Mouse (Mus musculus): ENCODE results near the gene Mon2. TPM values are rescaled to one million over a fixed set of nuclear protein-coding genes. Genes with fewer than 3 reads are reported as not detected.

Mon2 gene
- polyA plus RNA-seq, 1 experiment from 2014 or later: 19.7 TPM

DNA sequence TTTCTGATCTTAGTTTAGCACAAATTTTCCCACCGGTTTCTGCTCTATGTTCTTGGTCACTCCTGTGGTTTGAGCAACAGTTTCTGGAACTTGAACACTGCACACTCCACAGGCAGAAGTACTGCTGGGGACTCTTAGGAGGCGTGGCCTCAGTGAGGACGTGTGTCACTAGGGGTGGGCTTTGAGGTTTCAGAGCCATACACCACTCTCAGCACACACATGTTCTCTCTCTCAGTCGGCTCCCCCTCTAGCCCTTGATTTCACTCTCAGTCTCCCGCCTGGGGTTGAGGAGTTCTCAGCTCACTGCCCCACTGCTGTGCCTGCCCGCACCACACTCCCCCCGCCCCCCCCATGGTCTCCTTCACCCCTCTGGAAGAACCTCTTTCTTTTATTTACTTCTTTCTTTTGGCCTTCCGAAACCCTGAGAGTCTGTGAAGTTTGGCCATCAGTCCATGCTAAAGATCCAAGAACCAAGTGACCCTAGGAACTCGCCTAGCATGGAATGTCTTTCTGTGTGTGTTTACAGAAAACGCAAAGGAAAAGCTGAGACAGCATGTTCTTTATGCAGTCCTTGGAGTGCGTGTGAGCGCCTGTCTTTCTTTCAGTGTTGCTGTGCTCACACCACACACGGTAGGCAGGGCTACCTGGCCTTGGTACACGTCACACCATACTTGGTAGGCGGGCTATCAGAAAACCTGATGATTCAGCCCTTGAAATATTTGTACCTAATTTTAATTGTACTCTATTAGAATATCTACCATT lies 71.6 kb downstream of the Mon2 start:
- Histone ChIP-seq H3K36me3 (peaks cover 68% of the 10 kb centered on the region), H3K9me3 (replicated peaks) (no peaks in the 10 kb centered on the region), H3K27me3 (ENCODE audit: low read depth, poor library complexity, severe bottlenecking) (no peaks in the 10 kb centered on the region), H3K27ac (replicated peaks) (no peak overlapping the region), H3K4me1 (no peaks in the 10 kb centered on the region), H3K4me3 (no peak overlapping the region)
- WGBS: 89% methylated on average over 15 of the region's 15 CpGs
- DNase-seq (ENCODE audit: low spot score): no peak

GRCm38 (mm10) chr10:123001985-123002384 lies 74.3 kb downstream of the Mon2 start:
- no peak overlapping the region for H3K4me3 ChIP-seq
- whole genome bisulfite sequencing: 88% methylated on average over 1 of the region's 1 CpGs
- peaks cover 71% of the 10 kb centered on the region for H3K36me3 ChIP-seq

GRCm38 (mm10) chr10:123001363-123001762 lies 74.9 kb downstream of the Mon2 start:
- H3K4me3 ChIP-seq: no peak overlapping the region
- DNase-seq (ENCODE audit: low spot score): no peak
- H3K36me3 ChIP-seq: peaks cover 71% of the 10 kb centered on the region
- H3K4me1 ChIP-seq: no peaks in the 10 kb centered on the region
- no peaks in the 10 kb centered on the region for H3K9me3 ChIP-seq (replicated peaks)
- WGBS: 90% methylated on average over 3 of the region's 3 CpGs
- H3K27me3 ChIP-seq (ENCODE audit: low read depth, poor library complexity, severe bottlenecking): no peaks in the 10 kb centered on the region
- no peak overlapping the region for H3K27ac ChIP-seq (replicated peaks)

More at GRCm38 (mm10) chr10:123001985-123002384, 74.3 kb downstream of the Mon2 start:
- Histone ChIP-seq H3K27me3 (ENCODE audit: low read depth, poor library complexity, severe bottlenecking) (no peaks in the 10 kb centered on the region), H3K4me1 (no peaks in the 10 kb centered on the region), H3K9me3 (replicated peaks) (no peaks in the 10 kb centered on the region), H3K27ac (replicated peaks) (no peak overlapping the region)
- DNase-seq (ENCODE audit: low spot score): no peak

- H3K4me3 ChIP-seq: no peak overlapping the region
- no peak overlapping the region for H3K27ac ChIP-seq (replicated peaks)
- no peaks in the 10 kb centered on the region for H3K4me1 ChIP-seq
- peaks cover 81% of the 10 kb centered on the region for H3K36me3 ChIP-seq
- no peak for DNase-seq (ENCODE audit: low spot score)
- 91% methylated on average over 6 of the region's 6 CpGs for WGBS
- H3K9me3 ChIP-seq (replicated peaks): 0 out of 2 replicates have a peak, but pooled peaks cover 3% of the 10 kb centered on the region
- no peaks in the 10 kb centered on the region for H3K27me3 ChIP-seq (ENCODE audit: low read depth, poor library complexity, severe bottlenecking)
Observed at GRCm38 (mm10) chr10:122999356-122999755, 76.9 kb downstream of the Mon2 start.

- 0 out of 2 replicates have a peak, but pooled peaks cover 3% of the 10 kb centered on the region for H3K9me3 ChIP-seq (replicated peaks)
- no peak overlapping the region for H3K27ac ChIP-seq (replicated peaks)
- no peaks in the 10 kb centered on the region for H3K4me1 ChIP-seq
- DNase-seq (ENCODE audit: low spot score): no peak
- no peaks in the 10 kb centered on the region for H3K27me3 ChIP-seq (ENCODE audit: low read depth, poor library complexity, severe bottlenecking)
- H3K4me3 ChIP-seq: no peak overlapping the region
- 95% methylated on average over 2 of the region's 2 CpGs for WGBS
- H3K36me3 ChIP-seq: peaks cover 73% of the 10 kb centered on the region
Observed at GRCm38 (mm10) chr10:122997852-122998251, 78.5 kb downstream of the Mon2 start.

DNA sequence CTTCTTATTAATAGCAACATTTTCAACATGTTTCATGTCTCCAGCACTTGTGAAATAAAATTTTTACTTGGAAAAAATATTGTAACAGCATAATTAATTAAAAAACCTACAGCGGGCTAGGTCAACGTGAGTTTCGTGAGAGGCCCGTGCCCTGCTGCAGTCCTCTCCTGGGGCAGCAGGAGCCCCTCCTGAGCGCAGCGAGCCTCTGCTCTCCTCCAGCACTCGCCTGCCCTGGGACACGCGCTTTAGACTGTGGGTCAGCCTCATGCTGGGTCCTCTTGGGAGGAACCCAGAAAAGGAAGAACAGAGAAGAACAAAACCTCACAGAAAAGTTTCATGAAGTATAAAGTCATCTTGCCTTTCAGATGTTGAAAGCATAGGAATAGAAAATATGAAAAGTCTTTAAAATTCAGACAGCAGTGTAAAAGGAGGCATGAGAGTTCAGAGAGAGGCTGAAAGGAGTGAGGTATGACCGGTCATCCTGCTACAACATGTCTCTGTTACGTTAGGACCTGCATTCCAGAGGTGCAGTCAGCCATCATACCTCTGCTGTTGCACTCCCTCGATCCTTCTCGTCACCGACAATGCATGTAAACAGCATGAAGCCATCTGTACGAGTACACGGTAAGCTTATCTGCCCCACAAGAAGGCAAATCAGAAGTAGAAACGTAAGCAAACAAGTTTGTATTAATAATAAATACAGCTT lies 81.8 kb downstream of the Mon2 start:
- Histone ChIP-seq H3K4me1 (no peaks in the 10 kb centered on the region), H3K27ac (replicated peaks) (no peak overlapping the region), H3K27me3 (ENCODE audit: low read depth, poor library complexity, severe bottlenecking) (no peaks in the 10 kb centered on the region), H3K9me3 (replicated peaks) (0 out of 2 replicates have a peak, but pooled peaks cover 3% of the 10 kb centered on the region), H3K36me3 (peaks cover 66% of the 10 kb centered on the region), H3K4me3 (no peak overlapping the region)
- 62% methylated on average over 17 of the region's 17 CpGs for WGBS
- no peak for DNase-seq (ENCODE audit: low spot score)

- Histone ChIP-seq H3K4me3 (no peak overlapping the region), H3K27ac (replicated peaks) (no peak overlapping the region), H3K9me3 (replicated peaks) (0 out of 2 replicates have a peak, but pooled peaks cover 3% of the 10 kb centered on the region), H3K4me1 (peaks cover 14% of the 10 kb centered on the region), H3K36me3 (peaks cover 37% of the 10 kb centered on the region), H3K27me3 (ENCODE audit: low read depth, poor library complexity, severe bottlenecking) (no peaks in the 10 kb centered on the region)
- no peak for DNase-seq (ENCODE audit: low spot score)
- 91% methylated on average over 9 of the region's 9 CpGs for WGBS
Observed at GRCm38 (mm10) chr10:122991648-122992047, 84.7 kb downstream of the Mon2 start.

DNA sequence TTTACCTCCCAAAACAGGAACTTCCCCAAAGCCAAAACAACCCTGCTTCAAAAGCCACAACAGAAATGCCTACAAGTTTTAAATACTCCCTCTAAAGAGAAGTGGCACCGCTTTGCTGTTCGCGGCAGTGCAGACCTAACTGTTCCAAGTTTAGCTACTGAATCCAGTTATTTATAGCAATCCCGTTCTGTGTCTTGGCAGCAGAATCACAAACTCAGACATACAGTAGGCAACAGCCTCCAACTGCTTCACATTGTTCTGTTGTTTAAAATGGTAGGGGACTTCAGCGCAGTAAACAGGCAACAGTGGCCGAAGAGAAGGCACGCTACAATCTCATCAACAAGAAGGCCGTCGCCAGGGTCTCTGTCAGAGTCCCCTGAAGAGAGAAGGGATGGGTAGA lies 85.3 kb downstream of the Mon2 start:
- Histone ChIP-seq H3K36me3 (peaks cover 31% of the 10 kb centered on the region), H3K27ac (replicated peaks) (no peak overlapping the region), H3K9me3 (replicated peaks) (0 out of 2 replicates have a peak, but pooled peaks cover 1% of the 10 kb centered on the region), H3K4me3 (no peak overlapping the region), H3K4me1 (peaks cover 19% of the 10 kb centered on the region), H3K27me3 (ENCODE audit: low read depth, poor library complexity, severe bottlenecking) (no peaks in the 10 kb centered on the region)
- DNase-seq (ENCODE audit: low spot score): no peak
- 97% methylated on average over 9 of the region's 9 CpGs for WGBS

DNA sequence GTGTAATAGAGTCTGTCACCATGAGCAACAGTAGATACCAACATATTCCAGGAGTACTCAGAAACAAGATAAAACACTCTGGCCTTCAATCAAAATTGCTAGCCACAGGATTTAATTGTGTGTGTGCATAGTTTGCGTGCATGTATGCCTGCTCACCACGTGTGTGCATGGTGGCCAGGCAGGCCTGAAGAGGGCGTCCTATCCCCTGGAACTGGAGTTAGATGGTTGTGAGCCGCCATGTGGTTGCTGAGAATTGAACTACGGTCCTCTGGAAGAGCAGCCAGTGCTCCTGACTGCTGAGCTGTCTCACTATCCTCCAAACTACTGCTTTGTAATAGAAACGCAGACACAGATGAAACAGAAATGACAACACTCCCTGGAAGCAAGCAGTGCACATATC lies 85.7 kb downstream of the Mon2 start:
- peaks cover 19% of the 10 kb centered on the region for H3K4me1 ChIP-seq
- WGBS: 95% methylated on average over 6 of the region's 6 CpGs
- H3K27me3 ChIP-seq (ENCODE audit: low read depth, poor library complexity, severe bottlenecking): no peaks in the 10 kb centered on the region
- H3K9me3 ChIP-seq (replicated peaks): no peaks in the 10 kb centered on the region
- H3K4me3 ChIP-seq: no peak overlapping the region
- H3K27ac ChIP-seq (replicated peaks): no peak overlapping the region
- no peak for DNase-seq (ENCODE audit: low spot score)
- H3K36me3 ChIP-seq: peaks cover 26% of the 10 kb centered on the region

- H3K27ac ChIP-seq (replicated peaks): no peak overlapping the region
- no peaks in the 10 kb centered on the region for H3K27me3 ChIP-seq (ENCODE audit: low read depth, poor library complexity, severe bottlenecking)
- DNase-seq (ENCODE audit: low spot score): no peak
- peaks cover 19% of the 10 kb centered on the region for H3K4me1 ChIP-seq
- H3K9me3 ChIP-seq (replicated peaks): no peaks in the 10 kb centered on the region
- WGBS: 95% methylated on average over 9 of the region's 9 CpGs
- H3K4me3 ChIP-seq: no peak overlapping the region
- peaks cover 19% of the 10 kb centered on the region for H3K36me3 ChIP-seq
Observed at GRCm38 (mm10) chr10:122989916-122990315, 86.4 kb downstream of the Mon2 start.

- WGBS: 82% methylated on average over 7 of the region's 7 CpGs
- peaks cover 15% of the 10 kb centered on the region for H3K36me3 ChIP-seq
- peaks cover 29% of the 10 kb centered on the region for H3K4me1 ChIP-seq
- no peak for DNase-seq (ENCODE audit: low spot score)
- no peaks in the 10 kb centered on the region for H3K27me3 ChIP-seq (ENCODE audit: low read depth, poor library complexity, severe bottlenecking)
- no peak overlapping the region for H3K4me3 ChIP-seq
- no peak overlapping the region for H3K27ac ChIP-seq (replicated peaks)
- H3K9me3 ChIP-seq (replicated peaks): no peaks in the 10 kb centered on the region
Observed at GRCm38 (mm10) chr10:122988372-122988771, 87.9 kb downstream of the Mon2 start.

DNA sequence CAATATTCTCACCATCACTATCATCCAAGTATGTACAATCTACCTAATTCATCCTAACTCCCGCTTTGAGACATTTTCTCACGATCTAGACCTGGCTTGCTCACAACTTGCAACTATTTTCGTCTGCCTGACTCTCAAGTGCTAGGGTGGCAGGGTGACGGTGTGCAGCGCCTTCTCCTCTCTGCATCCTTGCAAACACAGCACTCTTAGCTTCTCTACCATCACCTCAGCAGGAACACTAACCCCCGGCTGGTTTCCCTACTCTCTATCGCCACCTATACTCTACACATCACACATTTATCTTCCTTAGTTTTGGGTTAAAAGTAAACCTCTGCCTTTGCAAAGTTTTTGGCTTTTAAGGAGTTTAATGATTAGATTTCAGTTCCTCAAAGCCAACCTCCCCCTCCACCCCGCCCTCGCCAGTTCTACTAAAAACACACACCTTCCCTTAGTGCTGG lies 88.6 kb downstream of the Mon2 start:
- 25% methylated on average over 9 of the region's 9 CpGs for WGBS
- H3K27ac ChIP-seq (replicated peaks): no peak overlapping the region
- no peak overlapping the region for H3K4me3 ChIP-seq
- peaks cover 36% of the 10 kb centered on the region for H3K4me1 ChIP-seq
- no peaks in the 10 kb centered on the region for H3K27me3 ChIP-seq (ENCODE audit: low read depth, poor library complexity, severe bottlenecking)
- H3K36me3 ChIP-seq: peaks cover 21% of the 10 kb centered on the region
- H3K9me3 ChIP-seq (replicated peaks): no peaks in the 10 kb centered on the region
- peak; percentile 33 for DNase-seq (ENCODE audit: low spot score)
